Mouse (Mus musculus) heart, embryonic 14.5 days (tissue): ENCODE results near the gene Aebp1. TPM values are rescaled to one million over a fixed set of nuclear protein-coding genes. Genes with fewer than 3 reads are reported as not detected.
A peak's percentile ranks its signal among the peaks of the same experiment; 100 is the strongest.

Experiments used
- ATAC-seq: fragments of 200-750 bp; cut with Nextera tagmentation; 2 replicates; pipeline ENCODE4 v1.8.0; 2017; ENCODE audit warnings: low read depth, moderate TSS enrichment; ENCODE audit not compliant: insufficient number of reproducible peaks, insufficient read depth, low FRiP score
- H3K27ac ChIP-seq, 2 experiments: fragments of 200-500 bp in 1 of 2; fragments of 300-500 bp in 1 of 2; sonication (generic) in 1 of 2; replicated peaks in 1 of 2; 2 replicates each; pipeline ENCODE4 v1.5.1; 2012 to 2014; ENCODE audit warnings: low read depth in 2 of 2, low read length in 2 of 2, control low read depth in 1 of 2, mild to moderate bottlenecking in 1 of 2, mixed read lengths in 1 of 2; ENCODE audit not compliant: control insufficient read depth in 1 of 2, insufficient read depth in 1 of 2
- H3K27me3 ChIP-seq: fragments of 300-500 bp; sonication (generic); 2 replicates; pipeline ENCODE4 v1.6.1; 2014; ENCODE audit warnings: mild to moderate bottlenecking, low read length, control low read depth; ENCODE audit not compliant: control insufficient read depth, insufficient read depth
- H3K36me3 ChIP-seq: fragments of 300-500 bp; sonication (generic); 2 replicates; pipeline ENCODE4 v1.6.1; 2014; ENCODE audit warnings: mild to moderate bottlenecking, control low read depth, low read length, mixed read lengths; ENCODE audit not compliant: control insufficient read depth, insufficient read depth
- H3K4me1 ChIP-seq, 2 experiments: fragments of 200-500 bp in 1 of 2; fragments of 300-500 bp in 1 of 2; sonication (generic) in 1 of 2; 2 replicates each; pipeline ENCODE4 v1.6.1; 2012 to 2014; ENCODE audit warnings: low read length in 2 of 2, control low read depth in 1 of 2, mixed read lengths in 1 of 2; ENCODE audit not compliant: control insufficient read depth in 2 of 2, insufficient read depth in 2 of 2
- H3K4me2 ChIP-seq: fragments of 300-500 bp; sonication (generic); 2 replicates; pipeline ENCODE4 v1.6.1; 2014; ENCODE audit warnings: mild to moderate bottlenecking, low read length
- H3K4me3 ChIP-seq, 2 experiments: fragments of 200-500 bp in 1 of 2; fragments of 300-500 bp in 1 of 2; sonication (generic) in 1 of 2; 2 replicates each; pipeline ENCODE4 v1.5.1; 2012 to 2014; ENCODE audit warnings: low read length in 2 of 2, mild to moderate bottlenecking in 2 of 2, control low read depth in 1 of 2, low read depth in 1 of 2, moderate library complexity in 1 of 2; ENCODE audit not compliant: control insufficient read depth in 1 of 2, insufficient read depth in 1 of 2
- H3K9ac ChIP-seq: fragments of 300-500 bp; sonication (generic); 2 replicates; pipeline ENCODE4 v1.6.1; 2014; ENCODE audit warnings: mild to moderate bottlenecking, low read length
- H3K9me3 ChIP-seq: fragments of 300-500 bp; sonication (generic); 2 replicates; pipeline ENCODE4 v1.6.1; 2016; ENCODE audit warnings: low read length, control low read depth; ENCODE audit not compliant: control insufficient read depth
- WGBS: fragments of 180-500 bp; shearing (Covaris S2); extraction: QIAGEN DNeasy Blood & Tissue Kit; methylation state at CpG from one replicate; pipeline ENCODE4 v1.1.7; 2014; 5-methylcytosine and 5-hydroxymethylcytosine counted together
- polyA plus RNA-seq: library from polyadenylated mRNA; unstranded; fragments of >200 nt; fragmentation: Nextera tagmentation; extraction: Ambion mirVana; gene quantifications from 2 replicates; pipeline ENCODE4 v1.2.1, GENCODE M21; 2014

Aebp1 gene
- polyA plus RNA-seq, 1 experiment from 2014 or later = 32.8 TPM

- H3K27ac ChIP-seq = peak overlapping the region; percentile 77 to 81
- ATAC-seq = no peak
- H3K4me2 ChIP-seq = peak overlapping the region; percentile 73
- H3K4me3 ChIP-seq = peak overlapping the region; percentile 42 to 58
- H3K27me3 ChIP-seq = 0 out of 2 replicates have a peak, but pooled peaks cover under 1% of the 10 kb centered on the region
- 5% methylated on average over 16 of the region's 16 CpGs for WGBS
- 0 out of 2 replicates have a peak, but pooled peaks cover 4% of the 10 kb centered on the region for H3K36me3 ChIP-seq
- H3K9ac ChIP-seq = peak overlapping the region; percentile 81
- peaks cover 52 to 55% of the 10 kb centered on the region in 2 experiments for H3K4me1 ChIP-seq
- no peaks in the 10 kb centered on the region for H3K9me3 ChIP-seq
Measured at GRCm38 (mm10) chr11:5897230-5897629, 35.5 kb downstream of the Aebp1 start.

DNA sequence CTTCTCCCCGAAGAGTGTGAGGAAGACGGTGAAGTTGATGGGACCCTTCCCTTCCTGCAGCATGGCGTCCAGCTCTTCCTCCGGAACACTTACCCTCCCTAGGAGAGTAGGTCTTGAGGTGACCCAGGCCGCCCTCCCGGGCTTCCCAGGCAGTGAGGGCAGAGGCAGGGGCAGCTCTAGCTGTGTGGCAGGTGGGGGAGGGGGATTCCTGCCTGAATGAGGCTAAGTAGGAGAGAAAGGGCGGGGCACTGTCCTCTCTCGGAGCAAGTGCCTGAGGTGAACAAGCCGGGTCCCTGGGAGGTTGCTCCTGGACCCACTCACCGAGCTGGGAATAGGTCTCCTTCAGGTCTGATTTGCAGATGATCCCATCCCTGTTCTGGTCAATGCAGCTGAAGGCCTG, 36.1 kb downstream of the Aebp1 start:
- H3K4me1 ChIP-seq = peaks cover 49 to 51% of the 10 kb centered on the region in 2 experiments
- no peak for ATAC-seq
- peak overlapping the region; percentile 81 for H3K9ac ChIP-seq
- WGBS = 5% methylated on average over 10 of the region's 10 CpGs
- no peaks in the 10 kb centered on the region for H3K9me3 ChIP-seq
- peak overlapping the region; percentile 42 to 58 for H3K4me3 ChIP-seq
- H3K27ac ChIP-seq = peak overlapping the region; percentile 77 to 81
- 0 out of 2 replicates have a peak, but pooled peaks cover 7% of the 10 kb centered on the region for H3K27me3 ChIP-seq
- 0 out of 2 replicates have a peak, but pooled peaks cover 4% of the 10 kb centered on the region for H3K36me3 ChIP-seq
- peak overlapping the region; percentile 73 for H3K4me2 ChIP-seq

DNA sequence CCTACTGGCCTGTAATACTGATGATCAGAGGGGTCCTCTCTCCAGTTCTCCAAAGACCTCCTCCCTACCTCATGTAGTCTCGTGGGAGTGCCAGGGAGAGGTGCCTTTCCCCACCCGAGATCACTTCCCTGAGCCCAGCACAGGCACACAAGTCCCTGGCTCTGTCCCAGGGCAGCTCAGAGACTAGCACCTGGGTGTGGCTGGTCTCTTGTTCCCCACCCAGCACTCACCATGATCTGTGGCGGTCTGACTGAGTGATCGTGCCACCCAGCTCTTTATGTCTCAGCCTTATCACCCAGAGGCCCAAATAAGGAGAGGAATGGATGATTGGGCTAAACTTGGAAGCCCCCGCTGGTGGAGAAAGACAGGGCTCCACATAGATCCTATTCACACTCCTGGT, 36.8 kb downstream of the Aebp1 start, which contains the start of gene Myl7:
Gene Myl7, minus strand, starts transcription at position 252 of the 400 bp plus-strand sequence.
- H3K27ac ChIP-seq = peak within 1 kb of the TSS; percentile 77 to 81
- ATAC-seq = peak; percentile 65
- WGBS = 18% methylated on average over 5 of the region's 5 CpGs
- H3K4me3 ChIP-seq = peak within 1 kb of the TSS; percentile 42 to 58
- H3K4me1 ChIP-seq = peaks cover 44 to 45% of the 10 kb centered on the region in 2 experiments
- H3K36me3 ChIP-seq = 0 out of 2 replicates have a peak, but pooled peaks cover 4% of the 10 kb centered on the region
- peak within 1 kb of the TSS; percentile 81 for H3K9ac ChIP-seq
- peak within 1 kb of the TSS; percentile 73 for H3K4me2 ChIP-seq
- H3K9me3 ChIP-seq = no peaks in the 10 kb centered on the region
- H3K27me3 ChIP-seq = 0 out of 2 replicates have a peak, but pooled peaks cover 10% of the 10 kb centered on the region

- Histone ChIP-seq H3K4me3 (no peak overlapping the region), H3K36me3 (0 out of 2 replicates have a peak, but pooled peaks cover 4% of the 10 kb centered on the region), H3K27me3 (peaks cover 10% of the 10 kb centered on the region; the same call in 1 of the 2 replicates), H3K4me2 (0 out of 2 replicates have a peak overlapping the region, but pooled peaks have one; percentile 73), H3K9me3 (no peaks in the 10 kb centered on the region), H3K9ac (no peak overlapping the region), H3K27ac (peak overlapping the region; percentile 77 to 81; a peak in 3 of 4 replicates), H3K4me1 (peaks cover 40 to 42% of the 10 kb centered on the region in 2 experiments)
- 90% methylated on average over 10 of the region's 10 CpGs for WGBS
- ATAC-seq = no peak
Measured at GRCm38 (mm10) chr11:5899286-5899685, 37.5 kb downstream of the Aebp1 start.

DNA sequence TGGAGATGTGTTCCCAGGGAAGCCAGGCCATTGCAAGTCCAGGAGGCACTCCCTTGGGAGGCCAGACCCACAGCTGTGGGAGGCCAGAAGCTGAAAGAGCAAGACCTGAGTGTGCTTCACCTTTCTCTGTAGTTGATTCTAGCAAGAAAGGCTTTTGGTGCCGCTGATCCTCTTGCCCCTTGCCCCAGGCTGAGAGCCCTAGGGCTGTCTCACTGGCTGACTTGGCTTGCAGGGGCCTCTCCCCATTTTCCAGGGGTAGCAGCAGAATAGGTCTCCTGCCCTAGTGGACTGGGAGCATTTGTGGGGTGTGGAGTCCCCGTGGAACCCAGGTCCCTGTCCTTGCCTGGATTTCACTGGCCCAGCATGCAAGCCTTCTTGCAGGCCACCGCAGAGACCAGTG, 39.6 kb downstream of the Aebp1 start:
- no peak for ATAC-seq
- H3K27ac ChIP-seq = peak overlapping the region; percentile 36 to 47; a peak in 3 of 4 replicates
- H3K4me2 ChIP-seq = peak overlapping the region; percentile 67

GRCm38 (mm10) chr11:5901950-5902349, 40.2 kb downstream of the Aebp1 start:
- Histone ChIP-seq H3K4me2 (peak overlapping the region; percentile 67), H3K36me3 (no peaks in the 10 kb centered on the region), H3K9me3 (no peaks in the 10 kb centered on the region), H3K27ac (peak overlapping the region in 1 of 2 experiments; percentile 47; a peak in 1 of 4 replicates), H3K4me3 (peak overlapping the region; percentile 35 to 38), H3K27me3 (peaks cover 10% of the 10 kb centered on the region; the same call in 1 of the 2 replicates), H3K9ac (peak overlapping the region; percentile 73), H3K4me1 (peaks cover 30 to 31% of the 10 kb centered on the region in 2 experiments)
- peak; percentile 40; the same call in 1 of the 2 replicates for ATAC-seq
- WGBS = 2% methylated on average over 32 of the region's 32 CpGs

More for the DNA sequence above, 39.6 kb downstream of the Aebp1 start:
- peaks cover 10% of the 10 kb centered on the region; the same call in 1 of the 2 replicates for H3K27me3 ChIP-seq
- peaks cover 37 to 38% of the 10 kb centered on the region in 2 experiments for H3K4me1 ChIP-seq
- H3K36me3 ChIP-seq = 0 out of 2 replicates have a peak, but pooled peaks cover 2% of the 10 kb centered on the region
- H3K9ac ChIP-seq = peak overlapping the region; percentile 73
- peak overlapping the region; percentile 35 to 38 for H3K4me3 ChIP-seq
- H3K9me3 ChIP-seq = no peaks in the 10 kb centered on the region
- WGBS = 27% methylated on average over 3 of the region's 3 CpGs

DNA sequence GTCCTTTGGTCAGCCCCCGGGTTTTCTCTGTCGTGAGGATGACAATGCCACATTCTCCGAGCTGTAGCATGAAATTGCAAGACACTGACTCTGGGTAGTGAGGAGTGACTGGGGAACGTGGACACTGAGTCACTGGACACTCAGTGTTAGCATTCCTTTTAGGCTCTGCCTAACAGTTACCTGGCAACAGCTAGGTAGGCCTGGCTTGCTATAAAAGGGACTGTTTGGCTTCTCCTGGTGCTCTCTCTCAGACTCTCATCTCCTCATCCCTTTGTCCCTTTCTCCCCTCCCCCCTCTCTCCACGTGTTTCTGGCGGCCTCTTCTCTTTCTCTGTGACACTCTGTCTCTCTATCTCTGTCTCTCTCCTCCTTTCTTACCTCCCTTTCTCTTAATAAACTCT, 40.6 kb downstream of the Aebp1 start:
- Histone ChIP-seq H3K4me2 (peak overlapping the region; percentile 67), H3K27ac (0 out of 4 replicates have a peak overlapping the region, but pooled peaks of 1 of the 2 experiments have one; percentile 28), H3K4me3 (peak overlapping the region in 1 of 2 experiments; percentile 38; a peak in 2 of 4 replicates), H3K36me3 (no peaks in the 10 kb centered on the region), H3K9me3 (no peaks in the 10 kb centered on the region), H3K4me1 (peaks cover 26 to 27% of the 10 kb centered on the region in 2 experiments), H3K27me3 (peaks cover 10% of the 10 kb centered on the region; the same call in 1 of the 2 replicates), H3K9ac (peak overlapping the region; percentile 73)
- 23% methylated on average over 6 of the region's 6 CpGs for WGBS
- ATAC-seq = no peak
